Mouse (Mus musculus) kidney, postnatal 0 days (tissue): ENCODE results near the gene Nampt. TPM values are rescaled to one million over a fixed set of nuclear protein-coding genes. Genes with fewer than 3 reads are reported as not detected.

ENCODE experiments used
- ATAC-seq: fragments of 200-750 bp; cut with Nextera tagmentation; replicated peaks from 2 replicates; pipeline ENCODE4 v1.8.0; 2017; ENCODE audit warnings: low read depth, moderate number of reproducible peaks, moderate TSS enrichment, moderate library complexity; ENCODE audit not compliant: low FRiP score
- DNase-seq: peaks from one replicate; pipeline ENCODE4 v3.0.0-alpha.2; 2016; ENCODE audit warnings: low spot score
- H3K27ac ChIP-seq: fragments of 300-500 bp; sonication (generic); 2 replicates; pipeline ENCODE4 v1.5.1; 2014; ENCODE audit warnings: mild to moderate bottlenecking
- H3K27me3 ChIP-seq: fragments of 300-500 bp; sonication (generic); 2 replicates; pipeline ENCODE4 v1.6.1; 2014; ENCODE audit warnings: low read length, mixed read lengths; ENCODE audit not compliant: insufficient read depth
- H3K36me3 ChIP-seq: fragments of 300-500 bp; sonication (generic); 2 replicates; pipeline ENCODE4 v1.6.1; 2014; ENCODE audit warnings: low read length, mixed read lengths; ENCODE audit not compliant: insufficient read depth
- H3K4me1 ChIP-seq: fragments of 300-500 bp; sonication (generic); replicated peaks from 2 replicates; pipeline ENCODE4 v1.6.1; 2014; ENCODE audit warnings: antibody characterized with exemption, low read length, mixed read lengths; ENCODE audit not compliant: insufficient read depth
- H3K4me2 ChIP-seq: fragments of 300-500 bp; sonication (generic); 2 replicates; pipeline ENCODE4 v1.6.1; 2014; ENCODE audit warnings: mild to moderate bottlenecking, low read length, moderate library complexity, mixed read lengths
- H3K4me3 ChIP-seq: fragments of 300-500 bp; sonication (generic); replicated peaks from 2 replicates; pipeline ENCODE4 v1.5.1; 2014; ENCODE audit warnings: low read depth, low read length
- H3K9ac ChIP-seq: fragments of 300-500 bp; sonication (generic); 2 replicates; pipeline ENCODE4 v1.6.1; 2014; ENCODE audit warnings: low read depth, low read length
- H3K9me3 ChIP-seq: fragments of 300-500 bp; sonication (generic); replicated peaks from 2 replicates; pipeline ENCODE4 v1.6.1; 2016; ENCODE audit warnings: low read length, inconsistent platforms, mixed read lengths
- CTCF ChIP-seq: IDR thresholded peaks from 2 replicates; pipeline ENCODE4 v1.5.1; 2016; ENCODE audit warnings: antibody characterized with exemption, low read depth, mild to moderate bottlenecking, moderate library complexity
- WGBS: fragments of 180-500 bp; shearing (Covaris S2); extraction: QIAGEN DNeasy Blood & Tissue Kit; methylation state at CpG from one replicate; pipeline ENCODE4 v1.1.7; 2014; 5-methylcytosine and 5-hydroxymethylcytosine counted together
- polyA plus RNA-seq: library from polyadenylated mRNA; unstranded; fragments of >200 nt; fragmentation: Nextera tagmentation; extraction: Ambion mirVana; gene quantifications from 2 replicates; pipeline ENCODE4 v1.2.1, GENCODE M21; 2015

The Nampt gene
- 25.8 and 26.8 TPM in 2 replicates for polyA plus RNA-seq

GRCm38 (mm10) chr12:32819416-32819815 lies at the start of gene Nampt:
Gene Nampt (plus strand): TSS chr12:32819545.
- peak within 1 kb of the TSS; percentile 94 for H3K4me3 ChIP-seq
- no peak for TF ChIP-seq CTCF
- DNase-seq: peak; percentile 71
- ATAC-seq: no peak
- WGBS: 3% methylated on average over 5 of the region's 5 CpGs
- H3K27me3 ChIP-seq: no peaks in the 10 kb centered on the region
- H3K4me1 ChIP-seq: 0 out of 2 replicates have a peak, but pooled peaks cover 6% of the 10 kb centered on the region
- peak within 1 kb of the TSS; percentile 92 for H3K27ac ChIP-seq
- H3K9ac ChIP-seq: peak within 1 kb of the TSS; percentile 78
- H3K9me3 ChIP-seq: no peaks in the 10 kb centered on the region
- H3K36me3 ChIP-seq: peaks cover under 1% of the 10 kb centered on the region; the same call in 1 of the 2 replicates
- peak within 1 kb of the TSS; percentile 67 for H3K4me2 ChIP-seq

GRCm38 (mm10) chr12:32770766-32771165 lies 48.6 kb upstream of the Nampt start:
- Histone ChIP-seq H3K27ac (no peak overlapping the region), H3K4me1 (no peaks in the 10 kb centered on the region), H3K4me3 (no peak overlapping the region), H3K9me3 (no peaks in the 10 kb centered on the region), H3K36me3 (no peaks in the 10 kb centered on the region), H3K9ac (no peak overlapping the region), H3K27me3 (no peaks in the 10 kb centered on the region), H3K4me2 (no peak overlapping the region)
- TF ChIP-seq CTCF: no peak
- no peak for ATAC-seq
- WGBS: 82% methylated on average over 4 of the region's 4 CpGs
- DNase-seq: no peak

- H3K4me2 ChIP-seq: no peak overlapping the region
- H3K27ac ChIP-seq: no peak overlapping the region
- no peaks in the 10 kb centered on the region for H3K36me3 ChIP-seq
- no peak overlapping the region for H3K9ac ChIP-seq
- no peak for TF ChIP-seq CTCF
- DNase-seq (no peak), ATAC-seq (no peak)
- no peaks in the 10 kb centered on the region for H3K9me3 ChIP-seq
- H3K4me3 ChIP-seq: no peak overlapping the region
- 78% methylated on average over 5 of the region's 5 CpGs for WGBS
- no peaks in the 10 kb centered on the region for H3K4me1 ChIP-seq
- no peaks in the 10 kb centered on the region for H3K27me3 ChIP-seq
Measured at GRCm38 (mm10) chr12:32774592-32774991, 44.8 kb upstream of the Nampt start.

- H3K27me3 ChIP-seq: no peaks in the 10 kb centered on the region
- no peaks in the 10 kb centered on the region for H3K4me1 ChIP-seq
- no peaks in the 10 kb centered on the region for H3K9me3 ChIP-seq
- ATAC-seq (no peak), DNase-seq (no peak)
- no peaks in the 10 kb centered on the region for H3K36me3 ChIP-seq
- H3K4me3 ChIP-seq: no peak overlapping the region
- H3K27ac ChIP-seq: no peak overlapping the region
- 76% methylated on average over 3 of the region's 3 CpGs for WGBS
- TF ChIP-seq CTCF: no peak
- H3K4me2 ChIP-seq: no peak overlapping the region
- no peak overlapping the region for H3K9ac ChIP-seq
Measured at GRCm38 (mm10) chr12:32789092-32789491, 30.3 kb upstream of the Nampt start.

GRCm38 (mm10) chr12:32795765-32796471 lies 23.4 kb upstream of the Nampt start:
- ATAC-seq: no peak
- H3K27ac ChIP-seq: no peak overlapping the region
- peak; percentile 8 for DNase-seq
- WGBS: 61% methylated on average over 8 of the region's 8 CpGs
- no peak overlapping the region for H3K4me2 ChIP-seq
- H3K4me1 ChIP-seq: no peaks in the 10 kb centered on the region
- H3K9ac ChIP-seq: no peak overlapping the region
- no peaks in the 10 kb centered on the region for H3K27me3 ChIP-seq
- H3K36me3 ChIP-seq: no peaks in the 10 kb centered on the region; the same call in 1 of the 2 replicates
- H3K4me3 ChIP-seq: no peak overlapping the region
- TF ChIP-seq CTCF: no peak
- no peaks in the 10 kb centered on the region for H3K9me3 ChIP-seq

- no peaks in the 10 kb centered on the region for H3K4me1 ChIP-seq
- H3K9me3 ChIP-seq: no peaks in the 10 kb centered on the region
- H3K27me3 ChIP-seq: no peaks in the 10 kb centered on the region
- ATAC-seq (no peak), DNase-seq (no peak)
- WGBS: 56% methylated on average over 3 of the region's 3 CpGs
- no peaks in the 10 kb centered on the region; the same call in 1 of the 2 replicates for H3K36me3 ChIP-seq
- H3K27ac ChIP-seq: no peak overlapping the region
- no peak overlapping the region for H3K4me2 ChIP-seq
- no peak overlapping the region for H3K9ac ChIP-seq
- no peak for TF ChIP-seq CTCF
- no peak overlapping the region for H3K4me3 ChIP-seq
Measured at GRCm38 (mm10) chr12:32797438-32797837, 21.9 kb upstream of the Nampt start.

GRCm38 (mm10) chr12:32801078-32801477 lies 18.3 kb upstream of the Nampt start:
- Histone ChIP-seq H3K4me1 (no peaks in the 10 kb centered on the region), H3K9me3 (no peaks in the 10 kb centered on the region), H3K27me3 (no peaks in the 10 kb centered on the region), H3K36me3 (no peaks in the 10 kb centered on the region; the same call in 1 of the 2 replicates), H3K9ac (no peak overlapping the region), H3K27ac (no peak overlapping the region), H3K4me2 (no peak overlapping the region), H3K4me3 (no peak overlapping the region)
- DNase-seq: no peak
- WGBS: 69% methylated on average over 7 of the region's 7 CpGs
- no peak for TF ChIP-seq CTCF
- ATAC-seq: no peak
